Mouse (Mus musculus): ENCODE results near the gene 9630041A04Rik. TPM values are rescaled to one million over a fixed set of nuclear protein-coding genes. Genes with fewer than 3 reads are reported as not detected.

9630041A04Rik gene
- polyA plus RNA-seq, 1 experiment from 2014 or later: not detected

DNA sequence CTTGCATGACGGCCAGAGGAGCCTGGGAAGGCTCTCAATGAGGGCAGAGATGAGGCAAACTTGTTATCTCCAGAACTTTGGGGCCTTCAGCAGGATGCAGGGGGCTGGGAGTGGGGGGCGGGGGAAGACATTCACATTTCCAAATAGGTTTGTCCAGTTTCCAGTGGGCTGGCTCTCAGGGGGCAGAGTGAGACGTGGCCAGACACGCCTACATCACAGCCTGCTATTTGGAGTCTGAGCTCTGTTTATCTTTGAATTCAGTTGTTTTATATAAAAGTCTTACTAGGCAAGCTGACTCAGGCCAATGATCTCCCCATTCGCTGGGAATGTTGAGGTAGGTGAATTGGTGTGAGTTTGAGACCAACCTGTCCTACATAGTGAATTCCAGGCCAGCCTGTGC lies 1.5 kb downstream of the 9630041A04Rik start:
- no peak overlapping the region for H3K4me2 ChIP-seq (replicated peaks; ENCODE audit: low read depth, low read length)
- 68% methylated on average over 5 of the region's 5 CpGs for WGBS
- H3K9ac ChIP-seq (replicated peaks; ENCODE audit: low read depth, low read length): no peak overlapping the region
- H3K27me3 ChIP-seq (ENCODE audit: control insufficient read depth, insufficient read depth, low read length): no peaks in the 10 kb centered on the region
- H3K4me1 ChIP-seq (ENCODE audit: control insufficient read depth, insufficient read depth, low read length): peaks cover 4% of the 10 kb centered on the region; the same call in 1 of the 2 replicates
- no peaks in the 10 kb centered on the region for H3K36me3 ChIP-seq (ENCODE audit: control insufficient read depth, insufficient read depth, low read length)
- no peaks in the 10 kb centered on the region for H3K9me3 ChIP-seq (ENCODE audit: control insufficient read depth, low read depth, low read length)
- no peak overlapping the region for H3K4me3 ChIP-seq (ENCODE audit: low read depth, low read length)
- no peak for ATAC-seq (ENCODE audit: insufficient number of reproducible peaks, insufficient read depth, low FRiP score, low read depth)
- no peak overlapping the region for H3K27ac ChIP-seq (ENCODE audit: low read length)

GRCm38 (mm10) chr9:101868593-101868992 lies 7.0 kb downstream of the 9630041A04Rik start:
- WGBS: 94% methylated on average over 6 of the region's 6 CpGs

DNA sequence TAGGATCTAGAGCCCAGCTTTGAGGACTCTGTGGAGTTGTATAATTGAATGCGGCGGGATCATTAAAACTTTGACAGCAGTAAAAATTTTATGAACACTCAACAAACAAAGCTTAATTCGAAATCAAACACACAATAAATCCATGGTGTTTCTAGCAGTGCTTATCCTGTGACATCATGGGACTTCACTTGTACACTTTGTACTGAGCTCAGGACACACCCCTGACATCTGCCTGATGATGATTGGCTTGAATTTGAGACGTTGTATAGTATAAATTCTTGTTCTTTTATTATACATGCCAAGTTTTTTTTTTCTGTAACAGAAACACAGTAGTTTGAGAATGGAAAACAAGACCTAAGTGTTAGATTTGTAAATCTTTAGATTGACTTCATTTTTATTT lies 8.4 kb downstream of the 9630041A04Rik start:
- WGBS: 64% methylated on average over 4 of the region's 4 CpGs
- no peaks in the 10 kb centered on the region for H3K9me3 ChIP-seq (ENCODE audit: control insufficient read depth, low read depth, low read length)
- ATAC-seq (ENCODE audit: insufficient number of reproducible peaks, insufficient read depth, low FRiP score, low read depth): no peak

More at GRCm38 (mm10) chr9:101868593-101868992, 7.0 kb downstream of the 9630041A04Rik start:
- no peaks in the 10 kb centered on the region for H3K27me3 ChIP-seq (ENCODE audit: control insufficient read depth, insufficient read depth, low read length)
- no peaks in the 10 kb centered on the region for H3K4me1 ChIP-seq (ENCODE audit: control insufficient read depth, insufficient read depth, low read length)
- no peak overlapping the region for H3K4me3 ChIP-seq (ENCODE audit: low read depth, low read length)
- ATAC-seq (ENCODE audit: insufficient number of reproducible peaks, insufficient read depth, low FRiP score, low read depth): no peak
- no peak overlapping the region for H3K9ac ChIP-seq (replicated peaks; ENCODE audit: low read depth, low read length)
- H3K27ac ChIP-seq (ENCODE audit: low read length): no peak overlapping the region
- H3K36me3 ChIP-seq (ENCODE audit: control insufficient read depth, insufficient read depth, low read length): no peaks in the 10 kb centered on the region
- H3K9me3 ChIP-seq (ENCODE audit: control insufficient read depth, low read depth, low read length): no peaks in the 10 kb centered on the region
- no peak overlapping the region for H3K4me2 ChIP-seq (replicated peaks; ENCODE audit: low read depth, low read length)

GRCm38 (mm10) chr9:101875306-101875705 lies 13.7 kb downstream of the 9630041A04Rik start:
- no peak for ATAC-seq (ENCODE audit: insufficient number of reproducible peaks, insufficient read depth, low FRiP score, low read depth)
- 77% methylated on average over 1 of the region's 1 CpGs for WGBS
- Histone ChIP-seq H3K9ac (replicated peaks; ENCODE audit: low read depth, low read length) (no peak overlapping the region), H3K4me2 (replicated peaks; ENCODE audit: low read depth, low read length) (no peak overlapping the region), H3K27ac (ENCODE audit: low read length) (no peak overlapping the region), H3K4me1 (ENCODE audit: control insufficient read depth, insufficient read depth, low read length) (no peaks in the 10 kb centered on the region), H3K27me3 (ENCODE audit: control insufficient read depth, insufficient read depth, low read length) (no peaks in the 10 kb centered on the region), H3K4me3 (ENCODE audit: low read depth, low read length) (no peak overlapping the region), H3K36me3 (ENCODE audit: control insufficient read depth, insufficient read depth, low read length) (no peaks in the 10 kb centered on the region), H3K9me3 (ENCODE audit: control insufficient read depth, low read depth, low read length) (no peaks in the 10 kb centered on the region)

More for the DNA sequence above, 8.4 kb downstream of the 9630041A04Rik start:
- Histone ChIP-seq H3K36me3 (ENCODE audit: control insufficient read depth, insufficient read depth, low read length) (no peaks in the 10 kb centered on the region), H3K27me3 (ENCODE audit: control insufficient read depth, insufficient read depth, low read length) (no peaks in the 10 kb centered on the region), H3K9ac (replicated peaks; ENCODE audit: low read depth, low read length) (no peak overlapping the region), H3K4me2 (replicated peaks; ENCODE audit: low read depth, low read length) (no peak overlapping the region), H3K4me3 (ENCODE audit: low read depth, low read length) (no peak overlapping the region), H3K4me1 (ENCODE audit: control insufficient read depth, insufficient read depth, low read length) (no peaks in the 10 kb centered on the region), H3K27ac (ENCODE audit: low read length) (no peak overlapping the region)

GRCm38 (mm10) chr9:101877109-101877987 lies 15.7 kb downstream of the 9630041A04Rik start:
- Histone ChIP-seq H3K9ac (replicated peaks; ENCODE audit: low read depth, low read length) (no peak overlapping the region), H3K4me2 (replicated peaks; ENCODE audit: low read depth, low read length) (no peak overlapping the region), H3K4me1 (ENCODE audit: control insufficient read depth, insufficient read depth, low read length) (no peaks in the 10 kb centered on the region), H3K4me3 (ENCODE audit: low read depth, low read length) (no peak overlapping the region), H3K27ac (ENCODE audit: low read length) (no peak overlapping the region), H3K36me3 (ENCODE audit: control insufficient read depth, insufficient read depth, low read length) (no peaks in the 10 kb centered on the region), H3K9me3 (ENCODE audit: control insufficient read depth, low read depth, low read length) (no peaks in the 10 kb centered on the region), H3K27me3 (ENCODE audit: control insufficient read depth, insufficient read depth, low read length) (no peaks in the 10 kb centered on the region)
- no peak for ATAC-seq (ENCODE audit: insufficient number of reproducible peaks, insufficient read depth, low FRiP score, low read depth)
- WGBS: 57% methylated on average over 11 of the region's 11 CpGs

DNA sequence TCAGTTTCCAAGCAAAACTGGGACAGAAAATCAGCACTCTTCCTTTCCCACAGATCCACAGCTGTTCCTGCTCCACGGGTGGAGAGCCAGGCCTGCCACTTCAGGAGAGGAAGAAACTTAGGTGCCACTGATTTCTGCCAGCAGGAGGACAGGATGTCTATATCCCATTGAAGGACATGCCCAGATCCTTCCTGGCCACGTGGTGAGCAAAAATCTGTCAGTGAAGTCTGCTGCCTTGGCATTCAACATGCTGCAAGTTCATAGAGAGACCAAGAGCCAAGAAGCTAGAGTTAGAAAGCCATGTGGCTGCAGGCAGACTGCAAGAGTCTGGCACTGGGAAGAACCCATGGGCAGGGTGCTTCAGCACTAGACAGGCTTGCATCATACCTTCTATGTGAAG lies 21.7 kb downstream of the 9630041A04Rik start:
- WGBS: 66% methylated on average over 2 of the region's 2 CpGs
- Histone ChIP-seq H3K4me3 (ENCODE audit: low read depth, low read length) (no peak overlapping the region), H3K36me3 (ENCODE audit: control insufficient read depth, insufficient read depth, low read length) (no peaks in the 10 kb centered on the region), H3K4me1 (ENCODE audit: control insufficient read depth, insufficient read depth, low read length) (no peaks in the 10 kb centered on the region), H3K4me2 (replicated peaks; ENCODE audit: low read depth, low read length) (no peak overlapping the region), H3K27ac (ENCODE audit: low read length) (no peak overlapping the region), H3K9me3 (ENCODE audit: control insufficient read depth, low read depth, low read length) (no peaks in the 10 kb centered on the region), H3K27me3 (ENCODE audit: control insufficient read depth, insufficient read depth, low read length) (no peaks in the 10 kb centered on the region), H3K9ac (replicated peaks; ENCODE audit: low read depth, low read length) (no peak overlapping the region)
- no peak for ATAC-seq (ENCODE audit: insufficient number of reproducible peaks, insufficient read depth, low FRiP score, low read depth)

DNA sequence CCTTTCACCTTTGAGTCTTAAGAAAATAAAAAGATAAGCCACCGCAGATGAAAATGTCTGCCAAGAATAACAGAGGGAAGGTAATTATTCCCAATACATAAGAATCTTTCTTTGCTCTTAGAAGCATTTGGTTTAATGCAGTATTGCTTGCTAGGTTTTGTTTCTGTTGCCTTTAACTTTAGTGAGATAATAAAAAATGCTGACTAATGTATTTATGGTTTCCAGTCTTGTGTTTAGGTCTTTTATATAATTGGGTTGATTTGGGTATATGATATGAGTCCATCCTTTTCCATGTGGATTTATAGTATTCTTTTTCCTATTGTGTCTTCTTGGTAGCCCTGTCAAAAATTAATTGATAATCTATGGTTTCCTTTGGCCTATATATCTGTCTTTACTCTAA lies 36.2 kb downstream of the 9630041A04Rik start:
- no peaks in the 10 kb centered on the region for H3K9me3 ChIP-seq (ENCODE audit: control insufficient read depth, low read depth, low read length)
- H3K4me2 ChIP-seq (replicated peaks; ENCODE audit: low read depth, low read length): no peak overlapping the region
- H3K4me3 ChIP-seq (ENCODE audit: low read depth, low read length): no peak overlapping the region
- H3K9ac ChIP-seq (replicated peaks; ENCODE audit: low read depth, low read length): no peak overlapping the region
- no peak for ATAC-seq (ENCODE audit: insufficient number of reproducible peaks, insufficient read depth, low FRiP score, low read depth)
- H3K4me1 ChIP-seq (ENCODE audit: control insufficient read depth, insufficient read depth, low read length): no peaks in the 10 kb centered on the region
- H3K36me3 ChIP-seq (ENCODE audit: control insufficient read depth, insufficient read depth, low read length): no peaks in the 10 kb centered on the region
- no peak overlapping the region for H3K27ac ChIP-seq (ENCODE audit: low read length)
- WGBS: 84% methylated on average over 1 of the region's 1 CpGs
- H3K27me3 ChIP-seq (ENCODE audit: control insufficient read depth, insufficient read depth, low read length): no peaks in the 10 kb centered on the region

- no peak overlapping the region for H3K9ac ChIP-seq (replicated peaks; ENCODE audit: low read depth, low read length)
- no peak overlapping the region for H3K4me2 ChIP-seq (replicated peaks; ENCODE audit: low read depth, low read length)
- H3K27ac ChIP-seq (ENCODE audit: low read length): no peak overlapping the region
- no peaks in the 10 kb centered on the region for H3K27me3 ChIP-seq (ENCODE audit: control insufficient read depth, insufficient read depth, low read length)
- H3K36me3 ChIP-seq (ENCODE audit: control insufficient read depth, insufficient read depth, low read length): no peaks in the 10 kb centered on the region
- H3K4me1 ChIP-seq (ENCODE audit: control insufficient read depth, insufficient read depth, low read length): peaks cover 3% of the 10 kb centered on the region; the same call in 1 of the 2 replicates
- no peak for ATAC-seq (ENCODE audit: insufficient number of reproducible peaks, insufficient read depth, low FRiP score, low read depth)
- WGBS: 84% methylated on average over 3 of the region's 3 CpGs
- no peak overlapping the region for H3K4me3 ChIP-seq (ENCODE audit: low read depth, low read length)
- no peaks in the 10 kb centered on the region for H3K9me3 ChIP-seq (ENCODE audit: control insufficient read depth, low read depth, low read length)
These were observed 41.8 kb downstream of the 9630041A04Rik start for GRCm38 (mm10) chr9:101903406-101903805.

Data from stomach, embryonic 14.5 days (tissue).